Mouse (Mus musculus) CH12.LX (cell line): ENCODE measurements around the gene Nmur1. TPM values are rescaled to one million over a fixed set of nuclear protein-coding genes. Genes with fewer than 3 reads are reported as not detected.
A peak's percentile ranks its signal among the peaks of the same experiment; 100 is the strongest.

Source experiments
- DNase-seq: peaks from one replicate; pipeline ENCODE4 v3.0.0-alpha.2; 2013; ENCODE audit errors: extremely low read depth
- H3K27ac ChIP-seq: 2 replicates; pipeline ENCODE4 v1.5.1; 2012; ENCODE audit warnings: low read depth, mild to moderate bottlenecking, control low read depth, moderate library complexity; ENCODE audit not compliant: insufficient read depth
- H3K27me3 ChIP-seq: replicated peaks from 2 replicates; pipeline ENCODE3; 2012; ENCODE audit warnings: inconsistent platforms
- H3K36me3 ChIP-seq, 2 experiments: replicated peaks in 1 of 2; 2 replicates each; pipeline versions ENCODE3 to v1.6.1; 2012; ENCODE audit warnings: inconsistent platforms in 1 of 2, low read length in 1 of 2, mild to moderate bottlenecking in 1 of 2, mixed read lengths in 1 of 2, moderate library complexity in 1 of 2; ENCODE audit not compliant: control insufficient read depth in 1 of 2, insufficient read depth in 1 of 2
- H3K4me1 ChIP-seq, 2 experiments: 2 replicates each; pipeline ENCODE4 v1.6.1; 2012; ENCODE audit warnings: inconsistent platforms in 1 of 2, moderate library complexity in 1 of 2; ENCODE audit not compliant: insufficient read depth in 2 of 2, control insufficient read depth in 1 of 2
- H3K4me2 ChIP-seq: 2 replicates; pipeline ENCODE4 v1.6.1; 2012; ENCODE audit warnings: low read depth, mild to moderate bottlenecking, control low read depth; ENCODE audit not compliant: poor library complexity, insufficient read depth, severe bottlenecking
- H3K4me3 ChIP-seq, 3 experiments: fragments of 150-350 bp in 1 of 3; sonication (generic) in 1 of 3; replicated peaks in 1 of 3; 2 replicates each; pipeline versions ENCODE3 to v1.5.1; 2011 to 2012; ENCODE audit warnings: low read depth in 2 of 3, low read length in 2 of 3, mild to moderate bottlenecking in 2 of 3, moderate library complexity in 2 of 3, control low read depth in 1 of 3, improper control_type of control experiment in 1 of 3, inconsistent platforms in 1 of 3, mixed read lengths in 1 of 3; ENCODE audit not compliant: poor library complexity in 1 of 3
- H3K79me2 ChIP-seq: replicated peaks from 2 replicates; pipeline ENCODE4 v1.6.1; 2012; ENCODE audit warnings: mild to moderate bottlenecking, moderate library complexity; ENCODE audit not compliant: control insufficient read depth, poor library complexity, insufficient read depth, severe bottlenecking; ENCODE audit errors: extremely low read depth
- H3K9ac ChIP-seq: 2 replicates; pipeline ENCODE4 v1.6.1; 2012; ENCODE audit warnings: low read depth, mild to moderate bottlenecking, control low read depth, moderate library complexity; ENCODE audit not compliant: insufficient read depth
- H3K9me3 ChIP-seq: replicated peaks from 2 replicates; pipeline ENCODE3; 2012; ENCODE audit warnings: low read length, inconsistent platforms, mixed read lengths
- CHD1 ChIP-seq: IDR thresholded peaks from 2 replicates; pipeline ENCODE4 v1.6.1; 2012; ENCODE audit warnings: low read depth, low read length, improper control_type of control experiment, inconsistent platforms
- CTCF ChIP-seq, 2 experiments: IDR thresholded peaks in 1 of 2; conservative IDR thresholded peaks in 1 of 2; 2 replicates each; pipeline ENCODE4 v1.5.1; 2011 to 2012; ENCODE audit warnings: low read depth in 2 of 2, low read length in 2 of 2, improper control_type of control experiment in 1 of 2, inconsistent platforms in 1 of 2, mild to moderate bottlenecking in 1 of 2, moderate library complexity in 1 of 2
- ETS1 ChIP-seq: conservative IDR thresholded peaks from 2 replicates; pipeline ENCODE4 v1.6.1; 2012; ENCODE audit warnings: low read depth, mild to moderate bottlenecking, inconsistent platforms, low read length, improper control_type of control experiment, moderate library complexity
- IRF4 ChIP-seq: IDR thresholded peaks from 2 replicates; pipeline ENCODE4 v1.6.1; 2014; ENCODE audit warnings: low read depth, mild to moderate bottlenecking, inconsistent platforms, low read length, improper control_type of control experiment
- JUN ChIP-seq: IDR thresholded peaks from 2 replicates; pipeline ENCODE4 v1.6.1; 2011; ENCODE audit warnings: low read depth, mild to moderate bottlenecking, low read length, improper control_type of control experiment, moderate library complexity; ENCODE audit not compliant: insufficient read depth
- MAFK ChIP-seq: IDR thresholded peaks from 2 replicates; pipeline ENCODE4 v1.6.1; 2011; ENCODE audit warnings: low read length, improper control_type of control experiment; ENCODE audit not compliant: insufficient replicate concordance
- PAX5 ChIP-seq: IDR thresholded peaks from 2 replicates; pipeline ENCODE4 v1.6.1; 2012; ENCODE audit warnings: low read length, inconsistent platforms, mixed read lengths
- POLR2A ChIP-seq: IDR thresholded peaks from 2 replicates; pipeline ENCODE4 v1.6.1; 2011; ENCODE audit warnings: low read depth, mild to moderate bottlenecking, improper control_type of control experiment, low read length
- POLR2AphosphoS2 ChIP-seq: IDR thresholded peaks from 2 replicates; pipeline ENCODE4 v1.6.1; 2011; ENCODE audit warnings: low read depth, low read length, improper control_type of control experiment
- SMC3 ChIP-seq: IDR thresholded peaks from 2 replicates; pipeline ENCODE4 v1.6.1; 2011; ENCODE audit warnings: low read depth, low read length, improper control_type of control experiment
- ZKSCAN1 ChIP-seq: IDR thresholded peaks from 2 replicates; pipeline ENCODE4 v1.6.1; 2012; ENCODE audit warnings: low read depth, inconsistent platforms, low read length, improper control_type of control experiment, borderline replicate concordance
- ZMIZ1 ChIP-seq: IDR thresholded peaks from 2 replicates; pipeline ENCODE4 v1.6.1; 2012; ENCODE audit warnings: low read depth, mild to moderate bottlenecking, inconsistent platforms, low read length, improper control_type of control experiment
- ZNF384 ChIP-seq: IDR thresholded peaks from 2 replicates; pipeline ENCODE4 v1.6.1; 2012; ENCODE audit warnings: low read depth, low read length, improper control_type of control experiment, inconsistent platforms
- dilution Hi-C: fragments of 300-500 bp; cut with MboI; formaldehyde crosslinking; loops from 2 replicates; pipeline ENCODE4 v1.14.3; 2020; ENCODE audit warnings: low sequenced_read_pairs; ENCODE audit not compliant: extremely low pct_unique_long_range_greater_than_20kb, extremely low pct_ligation_motif_present
- in situ Hi-C: fragments of 300-500 bp; cut with MboI; formaldehyde crosslinking; loops from 3 replicates; pipeline ENCODE4 v1.14.3; 2019; ENCODE audit warnings: low sequenced_read_pairs, low pct_ligation_motif_present, low pct_unique_long_range_greater_than_20kb, mixed read lengths
- polyA plus RNA-seq: library from polyadenylated mRNA; unstranded; fragments of >175 nt; gene quantifications from 2 replicates; pipeline ENCODE4 v1.2.1, GENCODE M21; 2012; ENCODE audit warnings: low read depth; ENCODE audit not compliant: insufficient read length
- total RNA-seq, 2 experiments: library from RNA; depleted of rRNA; stranded (reverse); fragments of 300-350 nt in 1 of 2; fragments of >200 nt in 1 of 2; gene quantifications; 2 replicates each; pipeline ENCODE4 v1.2.3; 2012 to 2014

Nmur1 gene
- total and polyA plus RNA-seq, 3 experiments: 0.16 TPM; not detected in 2

DNA sequence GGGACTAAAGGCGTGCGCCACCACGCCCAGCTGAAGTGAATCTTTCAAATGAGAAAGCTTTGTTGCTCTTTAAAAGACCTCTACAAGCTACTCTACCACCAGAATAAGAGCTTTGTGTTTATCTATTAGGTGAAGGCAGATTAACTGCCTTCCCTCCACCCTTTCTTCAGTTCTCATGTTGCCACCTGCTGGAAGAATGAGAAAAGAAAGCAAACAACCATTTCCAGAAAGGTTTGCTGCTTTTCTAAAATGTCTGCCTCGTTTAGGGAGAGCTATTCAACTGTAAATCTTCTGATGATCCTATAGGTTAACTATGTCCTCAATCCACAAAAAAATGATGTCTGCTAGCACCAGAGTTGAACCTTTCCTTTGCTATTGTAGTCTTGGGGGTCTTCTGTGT lies 77.2 kb downstream of the Nmur1 start:
- DNase-seq: no peak
- H3K4me2 ChIP-seq: no peak overlapping the region
- dilution Hi-C loops: loop anchor here (25.0 kb wide), 1 partner anchor 162 kb away; no protein-coding TSS in a partner anchor

DNA sequence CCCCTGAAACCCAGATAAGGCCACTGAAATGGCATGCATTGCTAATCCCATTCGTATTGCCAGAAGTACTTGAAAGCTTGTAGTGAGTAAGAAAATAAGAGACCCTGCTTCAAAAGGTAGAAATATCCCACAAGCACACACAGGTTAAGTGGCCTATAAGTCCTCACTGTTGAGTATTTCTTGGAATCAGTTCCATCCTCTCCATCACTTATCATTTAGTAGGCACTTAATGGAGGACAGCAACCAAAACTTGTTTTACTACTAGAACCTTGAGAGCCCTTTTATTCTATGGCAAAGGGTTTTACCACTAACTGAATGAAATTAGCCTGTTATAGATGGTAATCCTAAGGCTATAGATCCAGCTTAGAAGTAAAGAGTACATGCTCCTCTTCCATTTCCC lies 77.9 kb downstream of the Nmur1 start:
- no peak for DNase-seq
- no peaks in the 10 kb centered on the region for H3K27me3 ChIP-seq
- TF ChIP-seq ZMIZ1: peak; percentile 57; the same call in 1 of the 2 replicates
- no peak for TF ChIP-seq ETS1
- no peak for TF ChIP-seq ZKSCAN1
- TF ChIP-seq ZNF384: 0 out of 2 replicates have a peak, but pooled peaks have one; percentile 18
- TF ChIP-seq MAFK: no peak
- H3K9me3 ChIP-seq: no peaks in the 10 kb centered on the region
- H3K4me1 ChIP-seq: peaks cover 0 to under 1% of the 10 kb centered on the region in 2 experiments; a peak in 1 of 4 replicates
- H3K27ac ChIP-seq: no peak overlapping the region
- H3K9ac ChIP-seq: no peak overlapping the region
- H3K4me3 ChIP-seq: no peak overlapping the region
- peaks cover 55 to 77% of the 10 kb centered on the region in 2 experiments for H3K36me3 ChIP-seq
- dilution Hi-C loops (loop anchor here (25.0 kb wide), 1 partner anchor 161 kb away; no protein-coding TSS in a partner anchor), in situ Hi-C loops (no loop called here)
- H3K79me2 ChIP-seq: peaks cover 7% of the 10 kb centered on the region
- H3K4me2 ChIP-seq: no peak overlapping the region

More for the DNA sequence above, 77.2 kb downstream of the Nmur1 start:
- Histone ChIP-seq H3K36me3 (peaks cover 59 to 82% of the 10 kb centered on the region in 2 experiments), H3K9me3 (no peaks in the 10 kb centered on the region), H3K4me1 (peaks cover 0 to 7% of the 10 kb centered on the region in 2 experiments; a peak in 1 of 4 replicates), H3K79me2 (peaks cover 9% of the 10 kb centered on the region), H3K4me3 (no peak overlapping the region), H3K9ac (no peak overlapping the region), H3K27me3 (no peaks in the 10 kb centered on the region), H3K27ac (no peak overlapping the region)
- in situ Hi-C loops: no loop called here
- TF ChIP-seq SMC3 (no peak), ZNF384 (no peak), JUN (no peak), POLR2AphosphoS2 (0 out of 2 replicates have a peak, but pooled peaks have one; percentile 12), CTCF (conservative IDR thresholded peaks at IDR 0.05 in 1 of 2, IDR thresholded peaks at IDR 0.05 in 1 of 2; ENCODE audit: low read depth in 2 of 2, low read length in 2 of 2) (peak in 1 of 2 experiments; percentile 19; a peak in 2 of 4 replicates), IRF4 (no peak)

DNA sequence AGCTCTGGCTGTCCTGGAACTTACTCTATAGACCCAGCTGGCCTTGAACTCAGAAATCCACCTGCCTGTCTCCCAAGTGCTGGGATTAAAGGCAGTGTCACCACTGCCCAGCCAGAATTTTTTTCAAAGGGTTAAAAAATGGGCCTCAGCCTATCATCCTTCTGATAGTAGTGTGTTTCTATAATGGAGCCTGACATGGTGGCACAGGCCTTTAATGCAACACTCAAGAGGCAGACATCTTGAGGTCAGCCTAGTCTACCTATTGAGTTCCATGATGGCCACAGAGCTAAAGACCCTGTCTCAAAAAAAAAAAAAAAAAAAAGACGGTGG lies 78.3 kb downstream of the Nmur1 start:
- TF ChIP-seq POLR2A (peak; percentile 32; the same call in 1 of the 2 replicates), CHD1 (no peak), ZMIZ1 (0 out of 2 replicates have a peak, but pooled peaks have one; percentile 13), PAX5 (no peak), POLR2AphosphoS2 (peak; percentile 27; the same call in 1 of the 2 replicates)
- Histone ChIP-seq H3K4me1 (no peaks in the 10 kb centered on the region), H3K4me3 (no peak overlapping the region), H3K4me2 (no peak overlapping the region), H3K36me3 (peaks cover 52 to 73% of the 10 kb centered on the region in 2 experiments), H3K27me3 (no peaks in the 10 kb centered on the region), H3K9me3 (no peaks in the 10 kb centered on the region), H3K79me2 (peaks cover 7% of the 10 kb centered on the region), H3K9ac (no peak overlapping the region), H3K27ac (no peak overlapping the region)
- in situ Hi-C loops (no loop called here), dilution Hi-C loops (loop anchor here (25.0 kb wide), 1 partner anchor 160 kb away; no protein-coding TSS in a partner anchor)
- no peak for DNase-seq
